9 mouse cellular contexts compared by ENCODE assay signal in the genomic region with DNA sequence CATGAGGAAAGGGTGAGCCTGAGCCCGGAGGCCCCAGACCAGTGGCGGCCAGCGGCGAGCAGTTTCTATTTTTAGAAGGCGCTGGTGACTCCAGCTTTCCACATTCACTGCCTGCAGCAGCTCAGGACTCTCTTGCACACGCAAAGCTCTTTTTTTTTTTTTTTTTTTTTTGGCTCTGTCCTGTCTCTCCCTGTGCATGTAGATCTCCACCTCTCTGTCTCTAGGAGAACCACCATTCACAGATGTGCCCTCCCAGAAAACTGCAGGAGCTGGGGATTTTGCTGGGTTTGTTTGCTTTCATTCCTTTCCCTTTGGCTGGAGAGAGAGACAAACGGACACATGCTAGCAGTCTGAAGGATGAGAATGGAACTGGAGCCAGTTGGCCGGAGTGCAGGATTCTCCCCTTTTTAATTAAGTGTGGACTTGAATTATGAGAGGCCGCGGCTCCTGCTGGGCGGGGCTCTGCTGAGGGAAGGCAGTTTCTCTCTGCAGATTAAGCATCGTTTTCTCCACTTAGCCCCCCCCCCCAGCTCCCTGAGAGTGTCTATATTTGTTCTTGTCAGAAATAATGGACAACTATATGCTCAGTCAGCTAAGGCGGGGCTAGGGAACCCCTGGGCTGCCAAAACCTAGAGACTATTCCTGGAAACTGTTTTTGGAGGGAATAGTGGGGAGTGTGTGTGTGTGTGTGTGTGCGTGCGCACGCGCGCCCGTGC. TPM values are rescaled to one million over a fixed set of nuclear protein-coding genes. Genes with fewer than 3 reads are reported as not detected.
A peak's percentile ranks its signal among the peaks of the same experiment; 100 is the strongest.
DNase-seq lines count a peak whose midpoint lies in the region; ATAC-seq and TF ChIP-seq lines count a peak whose summit lies in the region.
"Had no signal": no experiment of that assay in that cellular context is flagged by ENCODE, and none has a peak within 500 bp of the region (broad histone marks: within the 10 kb centered on the region; RNA-seq: fewer than 3 reads in every experiment).

No protein-coding gene starts in this region.

- peaks cover 2% of the 10 kb centered on the region; the same call in 1 of the 2 replicates for H3K4me1 ChIP-seq in liver, postnatal 0 days (ENCODE audit: insufficient read depth)
- H3K4me1 ChIP-seq in forebrain, embryonic 14.5 days (ENCODE audit: control insufficient read depth, insufficient read depth, low read length) = peaks cover 6% of the 10 kb centered on the region; the same call in 1 of the 2 replicates
- H3K4me1 ChIP-seq in kidney, adult 2 months (ENCODE audit: control insufficient read depth, insufficient read depth, low read length) = no peaks in the 10 kb centered on the region

- no peak for ATAC-seq in liver, postnatal 0 days
- peak; percentile 34; the same call in 1 of the 2 replicates for ATAC-seq in forebrain, embryonic 14.5 days
- no peak for ATAC-seq in megakaryocyte progenitor cell, adult 5-6 weeks (replicated peaks; ENCODE audit: poor library complexity)

- no peak overlapping the region for H3K4me2 ChIP-seq in liver, postnatal 0 days (ENCODE audit: low read depth, low read length)
- no peak overlapping the region for H3K4me2 ChIP-seq in forebrain, embryonic 14.5 days (ENCODE audit: low read length)
- H3K4me2 ChIP-seq: liver, embryonic 15.5 days had no signal

- peak; percentile 38 for DNase-seq in liver
- no peak for DNase-seq in liver, postnatal 0 days
- DNase-seq in forebrain, embryonic 14.5 days (ENCODE audit: low spot score) = peak; percentile 70
- DNase-seq in kidney, adult 2 months = peak; percentile 34
- DNase-seq in lung, postnatal 14 days = peak; percentile 73
- no peak for DNase-seq in testis, postnatal 10 days (ENCODE audit: low spot score)
- no peak for DNase-seq in thymus, postnatal 0 days (ENCODE audit: low spot score)

- H3K4me3 ChIP-seq in liver, postnatal 0 days (ENCODE audit: low read depth, low read length) = no peak overlapping the region
- H3K4me3 ChIP-seq in forebrain, embryonic 14.5 days (ENCODE audit: low read depth, low read length) = no peak overlapping the region
- no peak overlapping the region for H3K4me3 ChIP-seq in kidney, adult 2 months (ENCODE audit: insufficient read depth, low read depth, low read length)
- H3K4me3 ChIP-seq: liver, embryonic 15.5 days had no signal

- H3K9me3 ChIP-seq in liver, postnatal 0 days (ENCODE audit: low read length) = no peaks in the 10 kb centered on the region
- no peaks in the 10 kb centered on the region for H3K9me3 ChIP-seq in forebrain, embryonic 14.5 days (replicated peaks; ENCODE audit: control insufficient read depth, low read length)
- H3K9me3 ChIP-seq: liver, embryonic 15.5 days had no signal

- H3K36me3 ChIP-seq in liver, postnatal 0 days (replicated peaks; ENCODE audit: insufficient read depth, low read length) = no peaks in the 10 kb centered on the region
- H3K36me3 ChIP-seq in forebrain, embryonic 14.5 days (ENCODE audit: control insufficient read depth, insufficient read depth, low read length) = no peaks in the 10 kb centered on the region
- no peaks in the 10 kb centered on the region for H3K36me3 ChIP-seq in kidney, adult 2 months (ENCODE audit: control insufficient read depth, insufficient read depth, low read length)
- H3K36me3 ChIP-seq: liver, embryonic 15.5 days had no signal

- no peak overlapping the region for H3K27ac ChIP-seq in liver, postnatal 0 days (ENCODE audit: low read depth)
- H3K27ac ChIP-seq in forebrain, embryonic 14.5 days (ENCODE audit: low read depth, low read length) = no peak overlapping the region
- no peak overlapping the region for H3K27ac ChIP-seq in kidney, adult 2 months (ENCODE audit: insufficient read depth, low read depth, low read length)
- H3K27ac ChIP-seq: liver, embryonic 15.5 days had no signal

- no peak overlapping the region for H3K9ac ChIP-seq in liver, postnatal 0 days (replicated peaks)
- H3K9ac ChIP-seq in forebrain, embryonic 14.5 days (ENCODE audit: low read length) = no peak overlapping the region; the same call in 1 of the 2 replicates
- H3K9ac ChIP-seq: liver, embryonic 15.5 days had no signal

- no peak for TF ChIP-seq EP300 in liver, postnatal 0 days (IDR thresholded peaks at IDR 0.05; ENCODE audit: low read depth)

- 41% methylated on average over 19 of the region's 19 CpGs for WGBS in liver, postnatal 0 days (ENCODE audit: insufficient replicate concordance)
- WGBS in forebrain, embryonic 14.5 days = 34% methylated on average over 19 of the region's 19 CpGs
- 16% methylated on average over 19 of the region's 19 CpGs for WGBS in kidney, adult 2 months

- no peak for TF ChIP-seq POLR2A in kidney, adult 2 months (IDR thresholded peaks at IDR 0.05; ENCODE audit: low read depth, low read length)

- TF ChIP-seq CTCF in liver, postnatal 0 days (IDR thresholded peaks at IDR 0.05; ENCODE audit: low read depth) = no peak
- no peak for TF ChIP-seq CTCF in kidney, adult 2 months (conservative IDR thresholded peaks at IDR 0.05; ENCODE audit: insufficient read depth, insufficient read length, low read depth, low read length)

- peaks cover 31% of the 10 kb centered on the region for H3K27me3 ChIP-seq in liver, postnatal 0 days (ENCODE audit: insufficient read depth, low read length)
- H3K27me3 ChIP-seq in forebrain, embryonic 14.5 days (replicated peaks; ENCODE audit: control insufficient read depth, insufficient read depth, low read length) = peaks cover 17% of the 10 kb centered on the region
- H3K27me3 ChIP-seq in kidney, adult 2 months (replicated peaks; ENCODE audit: control insufficient read depth, insufficient read depth, low read length) = no peaks in the 10 kb centered on the region

RNA-seq across cellular contexts. Expression of gene Etv4, which starts 5.8 kb away (rescaled TPM):
- 0.15 and 0.39 TPM in 2 replicates for polyA plus RNA-seq in liver, postnatal 0 days (2015; fragmentation: Nextera tagmentation; extraction: Ambion mirVana)
- 3.5 and 4.5 TPM in 2 replicates for polyA plus RNA-seq in forebrain, embryonic 14.5 days (2014; fragmentation: Nextera tagmentation; extraction: Ambion mirVana)
- 1.1 and 1.3 TPM in 2 replicates for polyA plus RNA-seq in kidney, adult 2 months (2012; rRNA removed)
- 0.05 TPM in 1 of 2 replicates, not detected in the other for total RNA-seq in megakaryocyte progenitor cell, adult 5-6 weeks (2015)
- not detected in 2 replicates for total RNA-seq in megakaryocyte progenitor cell, adult 5-6 weeks (2017)
- polyA plus RNA-seq in thymus, postnatal 0 days (2015; fragmentation: Nextera tagmentation; extraction: Ambion mirVana) = 1.5 and 2.0 TPM in 2 replicates

RNA-seq across cellular contexts. Expression of gene Dhx8, which starts 58.2 kb away (rescaled TPM):
- polyA plus RNA-seq in liver, postnatal 0 days (2015; fragmentation: Nextera tagmentation; extraction: Ambion mirVana) = 10.2 and 12.9 TPM in 2 replicates
- polyA plus RNA-seq in forebrain, embryonic 14.5 days (2014; fragmentation: Nextera tagmentation; extraction: Ambion mirVana) = 31.6 and 33.3 TPM in 2 replicates
- polyA plus RNA-seq in kidney, adult 2 months (2012; rRNA removed) = 9.8 and 10.6 TPM in 2 replicates
- 21.3 and 23.3 TPM in 2 replicates for total RNA-seq in megakaryocyte progenitor cell, adult 5-6 weeks (2015)
- 26.1 and 33.5 TPM in 2 replicates for total RNA-seq in megakaryocyte progenitor cell, adult 5-6 weeks (2017)
- 42.9 and 53.5 TPM in 2 replicates for polyA plus RNA-seq in thymus, postnatal 0 days (2015; fragmentation: Nextera tagmentation; extraction: Ambion mirVana)

Comparison
In these comparisons a context has a peak if more than half of its experiments do, and no peak if none do; other contexts are left out.
1. DNase-seq: peak in liver (single experiment), forebrain, embryonic 14.5 days (single experiment), kidney, adult 2 months (single experiment) and lung, postnatal 14 days (single experiment); none in liver, postnatal 0 days (single experiment), testis, postnatal 10 days (single experiment) and thymus, postnatal 0 days (single experiment).